Mouse (Mus musculus) frontal cortex, postnatal 14 days (tissue): ENCODE measurements around the gene Sod1.

ENCODE experiments used
- DNase-seq, 2 experiments: peaks; one replicate each; pipeline ENCODE4 v3.0.0; 2022; ENCODE audit warnings: low spot score in 2 of 2

Sod1 gene

DNA sequence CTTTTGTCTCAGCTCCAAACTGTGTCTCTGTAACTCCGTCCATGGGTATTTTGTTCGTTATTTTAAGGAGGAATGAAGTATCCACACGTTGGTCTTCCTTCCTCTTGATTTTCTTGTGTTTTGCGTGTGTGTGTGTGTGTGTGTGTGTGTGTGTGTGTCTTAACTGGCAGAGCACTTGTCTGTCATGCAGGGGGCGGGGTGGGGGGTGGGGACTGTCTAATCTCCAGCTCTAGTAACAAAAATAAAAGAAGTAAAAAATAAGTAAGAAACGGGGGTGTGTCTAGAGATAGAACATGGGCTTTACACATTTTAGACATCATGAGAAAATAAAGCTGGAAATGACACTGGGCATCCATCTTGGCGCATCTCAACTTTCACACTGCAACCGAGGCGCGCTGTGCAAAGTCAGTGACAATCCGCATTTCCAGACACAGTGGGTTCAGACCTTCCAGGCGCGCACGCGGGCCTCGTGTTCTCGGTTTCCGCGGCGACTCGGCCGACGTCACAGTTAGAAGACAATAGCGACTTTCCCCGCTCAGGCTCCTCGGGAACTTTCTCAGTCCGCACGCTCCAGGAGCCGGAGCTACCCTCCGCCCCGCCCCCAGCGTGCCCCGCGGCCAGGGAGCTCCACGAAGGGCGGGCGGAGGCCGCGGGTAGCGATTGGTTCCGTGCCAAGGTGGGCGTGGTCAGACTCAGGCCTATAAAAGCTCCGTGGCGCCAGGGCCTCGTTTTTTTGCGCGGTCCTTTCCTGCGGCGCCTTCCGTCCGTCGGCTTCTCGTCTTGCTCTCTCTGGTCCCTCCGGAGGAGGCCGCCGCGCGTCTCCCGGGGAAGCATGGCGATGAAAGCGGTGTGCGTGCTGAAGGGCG, at the start of gene Sod1:
TSS of gene Sod1 (plus strand) at position 729 of the 866 bp plus-strand sequence.
- DNase-seq, result peak; percentile 85 to 94

DNA sequence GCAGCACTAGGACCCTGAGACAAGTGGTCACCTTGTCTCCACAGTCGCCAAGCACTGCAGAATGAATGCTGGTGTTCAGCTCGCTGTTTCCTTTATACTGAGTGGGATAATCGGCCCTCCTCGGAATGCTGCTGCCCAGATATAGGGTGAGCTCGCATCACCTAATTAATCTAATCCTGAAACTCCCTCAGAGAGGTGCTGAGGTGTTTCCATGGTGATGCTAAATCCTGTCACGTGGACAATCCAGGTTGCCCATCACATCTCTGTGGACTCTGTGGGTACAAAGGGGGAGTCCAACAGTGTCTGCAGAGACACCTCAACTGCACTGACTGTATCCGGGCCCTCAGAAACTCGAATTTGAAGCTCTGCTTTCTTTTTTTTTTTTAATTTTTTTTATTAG, 49.1 kb upstream of the Sod1 start:
- no peak for DNase-seq

DNA sequence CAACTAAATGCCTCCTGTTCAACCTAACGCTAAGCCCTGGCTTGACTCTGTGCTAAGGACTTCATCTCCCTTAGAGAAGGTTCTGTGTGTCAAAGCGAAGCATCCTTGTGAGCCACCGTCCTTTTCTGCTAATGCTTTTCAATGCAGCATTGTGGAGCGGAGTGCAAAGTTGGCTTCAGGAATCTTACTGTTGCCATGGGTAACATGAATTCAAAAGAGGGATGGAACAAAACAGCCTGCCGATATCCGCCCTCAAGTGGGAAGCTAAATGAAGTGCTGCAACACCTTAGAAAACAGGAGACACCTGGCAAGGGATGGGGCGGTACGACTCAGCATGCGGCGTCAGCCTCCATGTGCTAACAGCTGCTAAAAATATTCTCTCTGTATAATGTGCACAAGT, 44.1 kb upstream of the Sod1 start:
- peak; percentile 37 to 72 for DNase-seq

DNA sequence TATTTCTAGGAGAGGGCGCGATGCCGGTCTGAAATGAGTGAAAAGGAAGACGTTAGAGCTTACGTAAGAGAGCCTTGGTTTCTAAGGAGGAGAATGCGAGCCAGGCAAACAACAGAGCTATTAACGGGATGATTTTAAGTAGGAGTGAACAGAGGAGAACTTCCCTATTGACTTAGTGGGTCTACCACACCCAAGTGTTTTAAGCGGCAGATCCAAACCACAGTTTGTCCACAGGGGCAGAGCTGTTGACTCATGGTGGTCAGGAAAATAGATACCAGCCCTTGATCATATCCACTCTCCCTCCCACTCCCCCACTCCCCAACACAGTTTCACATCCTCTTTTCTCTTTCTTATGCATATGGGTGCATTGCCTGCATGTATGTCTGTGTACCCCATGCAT, 43.1 kb upstream of the Sod1 start:
- no peak for DNase-seq

DNA sequence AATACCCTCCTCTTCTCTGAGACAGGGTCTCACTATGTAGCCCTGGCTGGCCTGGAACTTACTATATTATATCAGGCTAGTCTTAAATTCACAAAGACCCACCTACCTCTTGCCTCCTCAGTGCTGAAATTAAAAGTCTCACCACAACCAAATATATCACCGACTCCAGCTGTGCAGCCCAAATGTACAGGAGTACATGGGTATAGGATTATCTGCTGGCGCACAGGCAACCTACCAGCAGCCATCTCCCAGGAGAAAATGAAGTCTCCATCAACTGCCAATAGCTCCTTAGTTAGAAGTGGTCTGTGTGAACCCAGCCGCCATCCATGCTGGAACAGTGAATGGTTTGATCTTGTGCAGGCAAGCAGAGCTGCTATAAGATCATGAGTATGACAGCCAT, 42.1 kb upstream of the Sod1 start:
- DNase-seq, result no peak

DNA sequence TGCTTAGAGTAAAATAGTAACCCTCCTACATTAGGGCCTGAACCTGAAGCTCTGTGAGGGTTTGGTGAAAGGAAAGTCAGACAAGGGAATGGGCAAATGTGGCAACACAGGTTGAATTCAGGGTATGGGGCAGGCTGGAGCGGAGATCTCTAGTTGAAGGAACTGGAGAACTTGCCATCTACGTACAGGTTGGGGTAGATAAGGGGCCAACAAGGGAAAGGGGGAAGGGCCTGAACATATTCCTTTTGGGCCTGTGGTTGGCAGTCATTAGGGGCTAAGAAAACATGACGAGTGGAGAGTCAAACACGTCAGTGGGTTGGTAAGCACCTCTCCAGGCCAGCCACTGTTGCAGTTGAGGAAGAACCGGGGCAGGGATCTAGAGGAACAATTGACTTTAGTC, 40.7 kb upstream of the Sod1 start:
- no peak for DNase-seq

DNA sequence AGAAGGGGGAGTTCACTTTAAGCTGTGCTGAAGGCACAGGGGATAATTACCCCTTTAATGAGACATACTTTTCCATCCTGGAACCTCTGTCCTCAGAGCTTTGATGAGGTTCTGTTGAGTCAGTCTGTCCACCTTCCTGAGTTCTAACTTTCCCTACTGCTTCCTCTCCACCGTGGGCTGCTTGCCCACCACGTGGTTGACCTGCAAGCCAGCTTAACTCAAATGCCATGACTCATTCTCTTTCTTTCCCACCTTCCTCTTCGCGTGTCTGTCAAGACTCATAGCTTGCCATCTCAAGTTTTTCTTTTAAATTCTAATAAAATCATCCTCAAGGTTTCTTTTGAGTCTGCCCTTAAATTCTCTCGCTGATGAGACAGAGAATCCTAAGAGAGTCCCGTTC, 39.6 kb upstream of the Sod1 start:
- DNase-seq, result no peak

DNA sequence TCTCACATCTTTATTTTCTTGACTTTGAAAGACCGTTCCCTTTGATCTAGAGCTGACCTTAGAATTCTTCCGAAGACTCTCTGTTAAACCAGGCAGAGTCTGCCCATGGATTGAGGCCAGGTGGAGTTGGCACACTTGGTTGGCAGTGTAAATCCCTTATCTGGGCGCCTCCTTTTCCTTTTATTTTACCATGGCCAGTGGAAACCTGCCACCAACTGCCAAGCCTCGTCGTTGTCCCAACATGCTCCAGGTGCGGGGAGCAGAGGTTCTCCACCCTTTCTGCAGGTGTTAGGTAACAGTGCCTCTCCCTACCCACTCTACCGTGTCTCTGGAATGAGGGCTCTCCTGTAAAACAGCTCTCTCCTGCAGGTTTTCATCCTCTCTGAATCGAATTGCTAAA, 38.9 kb upstream of the Sod1 start:
- no peak for DNase-seq

DNA sequence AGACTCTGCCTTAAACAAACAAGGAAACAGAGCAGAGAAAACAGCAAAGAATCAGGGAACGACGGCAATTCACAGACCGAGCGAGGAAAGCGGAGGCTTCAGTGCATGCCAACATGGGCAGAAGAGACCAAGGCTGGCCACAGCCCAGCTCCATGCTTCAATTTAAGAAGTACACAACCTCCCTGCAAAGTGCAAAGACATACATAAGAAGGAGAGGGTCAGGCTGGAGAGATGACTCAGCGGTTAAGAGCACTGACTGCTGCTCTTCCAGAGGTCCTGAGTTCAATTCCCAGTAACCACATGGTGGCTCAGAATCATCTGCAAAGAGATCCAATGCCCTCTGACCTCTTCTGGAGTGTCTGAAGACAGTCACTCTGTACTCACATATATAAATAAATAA, 36.4 kb upstream of the Sod1 start:
- DNase-seq, result no peak

DNA sequence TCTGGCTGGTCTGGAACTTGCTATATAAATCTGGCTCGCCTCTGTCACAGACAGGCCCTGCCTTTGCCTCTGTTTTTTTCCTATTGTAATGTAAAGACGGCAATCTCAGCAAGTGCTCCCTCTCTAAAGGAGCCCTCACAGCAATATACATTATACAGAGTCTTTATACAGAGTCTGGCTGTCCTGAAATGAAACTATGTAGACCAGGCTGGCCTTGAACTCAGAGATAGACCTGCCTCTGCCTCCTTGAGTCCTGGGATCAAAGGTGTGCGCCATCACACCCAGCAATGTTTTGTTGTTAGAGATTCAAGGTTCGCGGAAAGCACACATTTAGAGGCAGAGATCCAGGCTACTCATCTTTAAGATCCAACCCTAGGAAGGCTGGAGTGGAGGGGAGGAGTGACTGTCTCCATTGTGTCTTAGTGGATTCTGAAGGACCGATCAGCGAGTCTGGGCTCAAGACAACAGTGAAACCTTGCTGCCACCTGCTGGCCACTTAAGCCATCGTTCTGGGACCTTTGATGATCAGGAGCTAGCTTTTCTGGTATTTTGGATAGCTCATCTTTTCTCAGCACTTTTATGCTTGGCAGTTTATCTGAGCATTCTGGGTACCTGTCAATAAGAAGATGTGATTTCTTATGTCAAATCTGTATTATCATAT, 34.5 kb upstream of the Sod1 start:
- peak; percentile 70 to 81 for DNase-seq

DNA sequence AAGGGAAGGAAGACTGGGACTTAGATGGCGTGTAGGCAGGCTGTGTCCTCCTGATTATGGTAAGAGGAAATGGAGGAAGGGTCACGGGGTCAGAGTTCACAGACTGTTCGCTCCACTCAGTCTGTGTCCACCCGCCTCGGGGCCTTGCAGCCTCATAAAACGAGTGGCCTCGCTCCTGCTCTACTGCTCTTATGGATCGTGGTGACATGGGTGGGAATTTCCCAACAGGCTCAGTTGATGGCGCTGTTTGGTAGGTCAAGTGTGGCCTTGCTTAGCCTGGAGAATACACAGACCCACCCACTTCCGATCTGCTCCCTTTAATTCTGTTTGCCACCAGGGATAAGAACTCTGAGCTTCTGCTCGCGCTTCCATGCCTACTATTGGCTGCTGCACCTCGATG, 33.1 kb upstream of the Sod1 start:
- no peak for DNase-seq

DNA sequence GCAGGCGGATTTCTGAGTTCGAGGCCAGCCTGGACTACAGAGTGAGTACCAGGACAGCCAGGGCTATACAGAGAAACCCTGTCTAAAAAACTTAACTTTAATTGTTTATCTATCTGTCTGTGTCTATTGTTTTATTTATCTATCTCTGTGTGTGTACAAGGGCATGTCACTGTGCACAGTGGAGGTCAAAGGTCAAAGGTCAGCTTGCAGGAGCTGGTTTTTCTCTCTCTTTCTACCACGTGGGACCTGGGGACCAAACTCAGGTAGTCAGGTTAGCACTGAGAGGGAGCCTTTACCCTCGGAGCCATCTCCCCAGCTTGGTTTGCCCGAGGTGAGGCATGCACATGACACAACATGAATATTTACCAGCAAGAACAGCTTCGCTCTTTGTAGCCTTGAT, 29.3 kb upstream of the Sod1 start:
- DNase-seq, result no peak

DNA sequence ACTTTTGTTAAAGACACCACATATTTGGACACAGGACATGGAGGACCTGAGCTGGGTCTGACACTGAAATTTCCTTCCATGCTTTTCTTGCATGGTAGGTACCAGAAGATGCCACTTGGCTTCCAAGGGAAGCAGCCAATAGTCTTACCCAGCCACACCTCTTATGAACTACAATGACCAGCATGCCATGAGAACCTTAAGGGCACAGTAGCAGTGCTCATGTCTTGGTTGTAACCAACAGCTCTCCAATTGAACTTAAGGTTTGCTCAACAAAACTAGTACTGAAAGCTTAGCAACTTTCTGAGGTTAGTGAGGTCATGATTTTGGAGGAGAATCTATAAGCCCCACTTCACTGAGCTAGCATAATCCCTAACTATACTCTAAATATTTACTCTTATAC, 26.8 kb upstream of the Sod1 start:
- no peak for DNase-seq

DNA sequence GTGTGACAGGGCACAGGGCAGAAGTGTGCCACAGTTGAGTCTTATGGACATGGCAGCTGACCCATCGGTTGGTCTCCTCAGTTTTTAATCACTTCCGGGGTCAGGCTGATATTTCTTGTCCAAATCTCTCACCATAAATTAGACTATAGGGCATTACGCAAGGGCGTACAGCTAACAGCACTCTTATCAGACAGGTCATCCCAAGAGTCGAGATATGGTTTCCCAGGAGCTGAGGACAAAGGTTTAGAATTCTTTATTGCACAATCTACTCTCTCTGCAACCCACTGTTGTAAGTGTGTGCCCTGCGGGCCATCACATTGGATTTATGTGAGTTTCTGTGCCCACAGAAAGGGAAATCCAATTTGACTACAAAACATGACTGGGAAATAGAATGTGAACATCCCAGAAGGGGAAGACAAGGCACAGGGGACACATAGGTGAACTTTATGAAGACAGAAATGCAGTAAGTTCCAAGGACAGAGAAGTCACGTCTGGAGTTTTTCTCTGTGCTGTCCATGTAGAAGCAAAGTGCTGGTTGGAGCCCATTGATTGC, 23.8 kb upstream of the Sod1 start:
- no peak for DNase-seq

DNA sequence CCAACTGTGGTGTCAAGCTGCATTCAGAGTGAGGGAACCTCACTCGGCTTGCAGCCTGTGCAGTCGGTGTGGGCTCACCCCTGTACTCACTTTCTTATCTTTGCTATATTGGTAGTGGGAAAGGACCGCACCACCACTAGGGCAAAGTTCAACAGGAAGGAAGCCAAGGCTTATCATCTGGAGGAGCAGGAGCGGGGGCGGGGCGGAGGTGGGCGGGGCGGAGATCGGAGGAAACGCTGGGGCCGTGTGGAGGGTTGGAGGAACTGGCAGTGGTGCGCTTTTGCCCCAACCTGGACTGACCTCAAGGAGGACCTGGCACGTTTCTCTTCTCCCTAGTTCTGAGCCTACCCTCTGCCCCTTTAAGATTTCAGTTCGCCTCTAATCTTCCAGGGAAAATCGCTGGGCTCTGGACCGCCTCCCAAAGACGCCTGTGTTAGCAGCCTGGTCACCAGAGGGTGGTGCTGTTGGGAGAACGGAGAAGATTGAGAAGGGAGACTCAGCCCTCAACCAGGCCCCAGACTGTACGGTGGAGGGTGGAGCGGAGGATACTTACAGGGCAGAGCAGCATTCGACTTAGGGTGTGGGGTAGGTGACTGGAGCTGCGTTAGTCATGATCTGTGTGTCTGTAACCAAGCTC, 23.1 kb upstream of the Sod1 start:
- peak in 1 of 2 experiments; percentile 34 for DNase-seq

DNA sequence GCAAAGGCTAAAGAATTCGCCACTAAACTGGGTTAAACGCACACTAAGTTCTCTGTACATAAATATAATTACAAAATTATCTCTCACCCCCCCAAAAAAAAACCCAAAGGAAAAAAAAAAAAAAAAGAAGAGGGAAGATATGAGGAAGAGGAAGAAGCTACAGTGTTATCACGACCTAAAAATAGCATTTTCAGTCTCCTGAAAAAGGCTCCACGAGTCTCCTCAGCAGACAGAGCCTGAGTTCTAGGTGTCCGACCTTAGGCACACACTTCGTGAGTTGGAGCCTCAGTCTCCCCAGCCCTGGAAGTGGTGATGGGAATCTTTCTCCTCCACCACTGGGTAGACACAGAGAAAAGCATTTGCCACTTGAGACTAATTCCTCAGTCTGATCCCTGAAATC, 21.9 kb upstream of the Sod1 start:
- no peak for DNase-seq

DNA sequence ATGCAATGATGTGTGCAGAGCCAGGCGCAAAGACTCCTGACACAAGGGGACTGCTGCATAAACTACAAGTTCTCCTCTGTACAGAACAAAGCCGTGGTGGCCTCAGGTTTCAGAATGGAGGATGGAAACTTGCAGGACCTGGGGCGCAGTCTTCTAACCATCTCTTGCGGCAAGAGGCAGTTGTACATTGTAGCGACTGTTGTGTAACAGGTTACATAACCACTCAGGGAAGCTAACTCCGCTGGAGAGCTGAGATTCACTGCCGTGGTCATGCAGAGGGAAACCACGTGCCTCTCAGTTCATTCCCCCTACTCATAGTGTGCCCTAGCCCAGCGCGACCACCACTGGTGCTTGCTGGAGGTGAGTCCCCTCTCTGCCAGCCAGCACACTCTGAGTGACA, 21.4 kb upstream of the Sod1 start:
- DNase-seq, result no peak

DNA sequence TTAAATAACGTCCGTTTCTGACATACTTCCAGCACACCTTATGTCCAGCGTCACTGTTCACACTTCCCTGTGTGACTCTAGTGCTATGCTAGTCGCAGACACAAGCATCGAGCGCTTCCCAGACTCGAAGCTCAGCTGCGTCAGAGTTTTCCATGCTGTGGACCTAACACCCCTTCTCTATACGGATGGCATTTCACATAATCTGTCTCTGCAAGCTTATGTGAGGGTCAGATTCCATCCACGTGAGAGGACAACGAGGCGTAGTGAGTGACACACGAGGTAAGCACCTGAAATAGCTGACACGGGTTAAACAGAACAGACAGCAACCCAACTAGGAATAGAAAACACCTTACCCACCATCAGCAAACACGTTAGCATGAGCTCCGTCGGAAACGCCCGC, 18.4 kb upstream of the Sod1 start:
- no peak for DNase-seq

DNA sequence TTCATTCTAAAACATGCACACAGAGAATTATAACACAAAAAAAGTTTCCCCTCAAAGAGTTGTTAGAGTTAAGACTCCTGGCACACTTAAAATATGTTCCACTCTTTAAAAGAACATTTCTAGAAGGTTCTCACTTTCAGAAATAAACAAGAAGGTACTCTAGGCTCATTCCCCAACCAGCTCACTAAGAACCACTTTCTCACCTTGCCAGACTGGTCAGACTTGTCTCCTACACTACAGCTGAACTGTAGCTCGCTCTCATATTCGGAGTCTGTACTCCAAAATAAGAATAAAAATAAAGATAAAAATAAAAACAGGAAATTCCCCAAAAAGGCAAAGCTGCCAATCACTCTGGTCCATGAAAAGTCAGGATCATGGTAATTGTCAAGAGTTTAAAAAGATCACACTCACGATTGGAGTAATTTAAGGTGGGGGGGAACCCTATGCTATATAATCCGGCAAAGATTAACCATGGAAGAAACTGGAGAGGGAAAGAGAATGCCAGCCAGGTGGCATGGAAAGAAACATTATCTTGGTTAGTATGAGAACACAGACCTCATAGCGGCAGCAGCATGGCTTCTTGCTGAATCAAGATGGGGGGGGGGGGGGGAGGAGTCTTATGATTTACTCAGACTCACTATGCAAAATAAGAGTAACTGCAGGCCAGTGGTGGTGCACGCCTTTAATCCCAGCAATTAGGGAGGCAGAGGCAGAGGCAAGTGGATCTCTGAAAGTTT, 17.2 kb upstream of the Sod1 start:
- DNase-seq, result no peak

DNA sequence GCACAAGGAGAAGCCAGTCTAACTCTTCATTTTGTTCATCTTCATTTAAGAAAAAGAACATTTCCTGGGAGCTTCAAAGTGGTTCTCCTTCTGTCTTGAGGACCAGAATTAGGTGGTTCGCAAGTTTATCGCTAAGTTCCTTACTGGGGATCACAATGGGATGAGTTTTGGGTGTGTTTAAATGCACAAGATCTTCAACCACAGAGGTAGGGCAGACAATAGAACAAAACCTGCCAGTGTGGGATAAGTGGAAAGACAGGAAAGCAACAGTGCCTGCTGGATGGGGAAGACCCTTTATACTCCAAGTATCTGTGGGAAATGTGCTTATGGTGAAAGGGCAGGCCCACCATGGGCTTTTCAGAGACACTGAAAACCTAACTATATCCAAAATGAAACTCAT, 15.7 kb upstream of the Sod1 start:
- DNase-seq, result no peak

DNA sequence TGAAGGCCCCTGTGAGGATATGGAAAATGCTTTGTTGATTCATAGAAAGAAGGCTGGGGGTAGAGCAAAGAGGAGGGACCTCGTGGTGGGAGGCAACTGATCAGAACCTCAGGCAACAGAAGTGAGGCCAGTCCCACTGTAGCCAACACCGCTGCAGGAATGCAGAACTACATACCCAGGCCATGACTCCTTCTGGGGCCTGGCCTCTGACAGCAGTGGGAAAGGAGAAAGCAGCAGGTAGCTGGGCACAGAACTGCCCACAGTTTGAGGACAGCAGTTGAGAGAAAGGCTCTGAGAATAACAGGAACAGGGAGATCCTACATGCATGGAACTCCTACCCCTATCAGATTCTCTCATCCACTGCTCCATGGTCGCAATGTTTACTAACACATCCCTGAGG, 11.6 kb upstream of the Sod1 start:
- DNase-seq, result no peak

DNA sequence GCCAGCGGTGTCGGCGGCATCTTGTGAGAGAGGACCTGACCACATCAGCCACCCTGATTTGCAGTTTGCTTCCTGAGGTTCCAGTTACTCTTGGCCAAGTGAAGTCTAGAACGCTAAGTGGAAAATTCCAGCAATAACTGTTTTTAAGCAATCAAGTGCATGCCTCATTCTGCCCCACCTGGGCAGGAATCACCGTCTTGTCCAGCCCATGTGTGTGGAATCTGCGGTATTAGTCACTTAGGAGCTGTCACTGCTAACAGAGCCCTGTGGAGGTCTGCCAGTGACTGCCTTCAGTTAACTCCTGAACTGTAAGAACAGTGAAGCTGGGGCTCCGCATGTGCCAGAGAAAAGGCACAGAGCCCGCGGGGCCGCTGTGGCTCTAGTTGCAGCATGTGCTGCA, 9.8 kb upstream of the Sod1 start:
- no peak for DNase-seq
